In genomic region chr9:23222492-23222840, GRCm38 (mm10) we compare ENCODE assay signal across 8 mouse cellular contexts. TPM values are rescaled to one million over a fixed set of nuclear protein-coding genes. Genes with fewer than 3 reads are reported as not detected.
A peak's percentile ranks its signal among the peaks of the same experiment; 100 is the strongest.
DNase-seq lines count a peak whose midpoint lies in the region; ATAC-seq and TF ChIP-seq lines count a peak whose summit lies in the region.

No protein-coding gene starts in this region.

- H3K79me3 ChIP-seq in C2C12 (ENCODE audit: low read depth) = no peaks in the 10 kb centered on the region

- no peaks in the 10 kb centered on the region for H3K36me3 ChIP-seq in C2C12 (ENCODE audit: control insufficient read depth, insufficient read depth)
- no peaks in the 10 kb centered on the region for H3K36me3 ChIP-seq in limb, embryonic 10.5 days
- H3K36me3 ChIP-seq in midbrain, embryonic 12.5 days = no peaks in the 10 kb centered on the region
- H3K36me3 ChIP-seq in stomach, embryonic 15.5 days = no peaks in the 10 kb centered on the region

- H3K4me1 ChIP-seq in limb, embryonic 10.5 days = peaks cover 18% of the 10 kb centered on the region
- peaks cover 13% of the 10 kb centered on the region; the same call in 1 of the 2 replicates for H3K4me1 ChIP-seq in midbrain, embryonic 12.5 days
- H3K4me1 ChIP-seq in stomach, embryonic 15.5 days = peaks cover 6% of the 10 kb centered on the region; the same call in 1 of the 2 replicates

- H3K9me3 ChIP-seq in limb, embryonic 10.5 days (replicated peaks) = no peaks in the 10 kb centered on the region
- no peaks in the 10 kb centered on the region for H3K9me3 ChIP-seq in midbrain, embryonic 12.5 days
- no peaks in the 10 kb centered on the region for H3K9me3 ChIP-seq in stomach, embryonic 15.5 days

- intact Hi-C loops in heart, postnatal 14 days (cut with DNase I) = no loop called here

- peak; percentile 68 for ATAC-seq in midbrain, embryonic 12.5 days (ENCODE audit: low FRiP score, low read depth)
- peak; percentile 69 for ATAC-seq in stomach, embryonic 15.5 days (ENCODE audit: insufficient read depth, low FRiP score, low read depth)

- peak overlapping the region; percentile 97 for H3K4me2 ChIP-seq in midbrain, embryonic 12.5 days (replicated peaks)
- H3K4me2 ChIP-seq in stomach, embryonic 15.5 days = peak overlapping the region; percentile 97

- TF ChIP-seq CTCF in C2C12 (IDR thresholded peaks at IDR 0.05; ENCODE audit: control insufficient read depth, insufficient read depth, insufficient read length) = no peak

- H3K27ac ChIP-seq in limb, embryonic 10.5 days = peak overlapping the region; percentile 84
- peak overlapping the region; percentile 75 for H3K27ac ChIP-seq in midbrain, embryonic 12.5 days (replicated peaks)
- H3K27ac ChIP-seq in stomach, embryonic 15.5 days = peak overlapping the region; percentile 54; the same call in 1 of the 2 replicates

- H3K27me3 ChIP-seq in C2C12 (ENCODE audit: control insufficient read depth, insufficient read depth, insufficient read length) = no peaks in the 10 kb centered on the region
- H3K27me3 ChIP-seq in limb, embryonic 10.5 days (ENCODE audit: low read depth, poor library complexity, severe bottlenecking) = peaks cover 91% of the 10 kb centered on the region
- H3K27me3 ChIP-seq in midbrain, embryonic 12.5 days = peaks cover 51% of the 10 kb centered on the region
- H3K27me3 ChIP-seq in stomach, embryonic 15.5 days (replicated peaks) = peaks cover 34% of the 10 kb centered on the region

- under 1% methylated on average over 26 of the region's 26 CpGs for WGBS in limb, embryonic 10.5 days
- WGBS in midbrain, embryonic 12.5 days = 0% methylated on average over 24 of the region's 26 CpGs
- WGBS in stomach, embryonic 15.5 days = 1% methylated on average over 26 of the region's 26 CpGs

- peak overlapping the region; percentile 73 for H3K9ac ChIP-seq in midbrain, embryonic 12.5 days (replicated peaks)
- peak overlapping the region; percentile 46; the same call in 1 of the 2 replicates for H3K9ac ChIP-seq in stomach, embryonic 15.5 days

- H3K4me3 ChIP-seq in C2C12 (ENCODE audit: insufficient read depth, poor library complexity, severe bottlenecking) = peak overlapping the region; percentile 48
- H3K4me3 ChIP-seq in limb, embryonic 10.5 days = peak overlapping the region; percentile 74
- H3K4me3 ChIP-seq in midbrain, embryonic 12.5 days = peak overlapping the region; percentile 65
- peak overlapping the region; percentile 64 for H3K4me3 ChIP-seq in stomach, embryonic 15.5 days (replicated peaks)

- peak overlapping the region; percentile 94 for H3ac ChIP-seq in C2C12 (ENCODE audit: control insufficient read depth, insufficient read length, low read depth)

- H3K79me2 ChIP-seq in C2C12 (ENCODE audit: control insufficient read depth, insufficient read depth) = no peaks in the 10 kb centered on the region

- DNase-seq in MN1 (ENCODE audit: low spot score) = peak; percentile 59
- DNase-seq in embryo, embryonic 11.5 days (ENCODE audit: low read depth, low spot score) = peak; percentile 26
- DNase-seq in heart, postnatal 14 days = peak; percentile 45 to 48
- DNase-seq in limb, embryonic 10.5 days (ENCODE audit: low spot score) = peak; percentile 72
- DNase-seq in thymus, postnatal 14 days = no peak

TF ChIP-seq in C2C12, 6 proteins besides CTCF, POLR2A, EP300 and RAD21:
- no peak for TF ChIP-seq FOSL1 (IDR thresholded peaks at IDR 0.05; ENCODE audit: insufficient read depth, low read length, poor library complexity, severe bottlenecking)
- no peak for TF ChIP-seq MYOD1 (IDR thresholded peaks at IDR 0.05; ENCODE audit: control insufficient read depth, insufficient read length, low read depth)
- no peak for TF ChIP-seq MYOG (IDR thresholded peaks at IDR 0.05; ENCODE audit: control insufficient read depth, extremely low read depth, insufficient read length)
- TF ChIP-seq USF1 (IDR thresholded peaks at IDR 0.05; ENCODE audit: low read depth) = no peak
- no peak for TF ChIP-seq CEBPB (IDR thresholded peaks at IDR 0.05; ENCODE audit: low read depth)
- peak; percentile 21 for TF ChIP-seq MAX (IDR thresholded peaks at IDR 0.05)

RNA-seq across cellular contexts. Expression of gene Bmper, which starts 0.4 kb away (rescaled TPM):
- polyA plus RNA-seq in C2C12 (2012; fragmentation: generic; extraction: Trizol) = 1.2 TPM
- 1 to 10 TPM; 3.3 to 4.2 TPM for total RNA-seq in heart, postnatal 14 days (2021)
- polyA plus RNA-seq in limb, embryonic 10.5 days (2016; fragmentation: Nextera tagmentation; extraction: Ambion mirVana) = 0.55 and 2.7 TPM in 2 replicates
- polyA plus RNA-seq in midbrain, embryonic 12.5 days (2016; fragmentation: Nextera tagmentation; extraction: Ambion mirVana) = 2.9 and 5.3 TPM in 2 replicates
- polyA plus RNA-seq in stomach, embryonic 15.5 days (2015; fragmentation: Nextera tagmentation; extraction: Ambion mirVana) = 5.8 and 7.3 TPM in 2 replicates
